Mouse (Mus musculus) liver, embryonic 13.5 days (tissue): ENCODE data around the gene Cpne2. TPM values are rescaled to one million over a fixed set of nuclear protein-coding genes. Genes with fewer than 3 reads are reported as not detected.

Experiments used
- ATAC-seq: fragments of 200-750 bp; cut with Nextera tagmentation; 2 replicates; pipeline ENCODE4 v1.8.0; 2017; ENCODE audit warnings: low read depth, mild to moderate bottlenecking, moderate number of reproducible peaks, moderate library complexity
- DNase-seq: peaks from one replicate; pipeline ENCODE4 v3.0.0; 2022
- H3K27ac ChIP-seq: fragments of 300-500 bp; sonication (generic); 2 replicates; pipeline ENCODE4 v1.5.1; 2015; ENCODE audit warnings: moderate library complexity, mild to moderate bottlenecking, inconsistent platforms
- H3K27me3 ChIP-seq: fragments of 300-500 bp; sonication (generic); 2 replicates; pipeline ENCODE4 v1.6.1; 2015; ENCODE audit warnings: mild to moderate bottlenecking, inconsistent platforms
- H3K36me3 ChIP-seq: fragments of 300-500 bp; sonication (generic); 2 replicates; pipeline ENCODE4 v1.6.1; 2015; ENCODE audit warnings: mild to moderate bottlenecking, inconsistent platforms
- H3K4me1 ChIP-seq: fragments of 300-500 bp; sonication (generic); replicated peaks from 2 replicates; pipeline ENCODE4 v1.6.1; 2015; ENCODE audit warnings: inconsistent platforms
- H3K4me2 ChIP-seq: fragments of 300-500 bp; sonication (generic); 2 replicates; pipeline ENCODE4 v1.6.1; 2015; ENCODE audit warnings: inconsistent platforms, mild to moderate bottlenecking, moderate library complexity
- H3K4me3 ChIP-seq: fragments of 300-500 bp; sonication (generic); replicated peaks from 2 replicates; pipeline ENCODE4 v1.5.1; 2015; ENCODE audit warnings: mild to moderate bottlenecking, inconsistent platforms
- H3K9ac ChIP-seq: fragments of 300-500 bp; sonication (generic); 2 replicates; pipeline ENCODE4 v1.6.1; 2015; ENCODE audit warnings: mild to moderate bottlenecking, inconsistent platforms
- H3K9me3 ChIP-seq: fragments of 300-500 bp; sonication (generic); replicated peaks from 2 replicates; pipeline ENCODE4 v1.6.1; 2016; ENCODE audit warnings: inconsistent platforms
- WGBS: fragments of 180-500 bp; shearing (Covaris S2); methylation state at CpG from one replicate; pipeline ENCODE4 v1.1.7; 2015; ENCODE audit not compliant: insufficient replicate concordance; 5-methylcytosine and 5-hydroxymethylcytosine counted together
- polyA plus RNA-seq: library from polyadenylated mRNA; unstranded; fragments of >200 nt; fragmentation: Nextera tagmentation; extraction: Ambion mirVana; gene quantifications from 2 replicates; pipeline ENCODE4 v1.2.1, GENCODE M21; 2015

Cpne2 gene
- 2.1 and 3.1 TPM in 2 replicates for polyA plus RNA-seq

DNA sequence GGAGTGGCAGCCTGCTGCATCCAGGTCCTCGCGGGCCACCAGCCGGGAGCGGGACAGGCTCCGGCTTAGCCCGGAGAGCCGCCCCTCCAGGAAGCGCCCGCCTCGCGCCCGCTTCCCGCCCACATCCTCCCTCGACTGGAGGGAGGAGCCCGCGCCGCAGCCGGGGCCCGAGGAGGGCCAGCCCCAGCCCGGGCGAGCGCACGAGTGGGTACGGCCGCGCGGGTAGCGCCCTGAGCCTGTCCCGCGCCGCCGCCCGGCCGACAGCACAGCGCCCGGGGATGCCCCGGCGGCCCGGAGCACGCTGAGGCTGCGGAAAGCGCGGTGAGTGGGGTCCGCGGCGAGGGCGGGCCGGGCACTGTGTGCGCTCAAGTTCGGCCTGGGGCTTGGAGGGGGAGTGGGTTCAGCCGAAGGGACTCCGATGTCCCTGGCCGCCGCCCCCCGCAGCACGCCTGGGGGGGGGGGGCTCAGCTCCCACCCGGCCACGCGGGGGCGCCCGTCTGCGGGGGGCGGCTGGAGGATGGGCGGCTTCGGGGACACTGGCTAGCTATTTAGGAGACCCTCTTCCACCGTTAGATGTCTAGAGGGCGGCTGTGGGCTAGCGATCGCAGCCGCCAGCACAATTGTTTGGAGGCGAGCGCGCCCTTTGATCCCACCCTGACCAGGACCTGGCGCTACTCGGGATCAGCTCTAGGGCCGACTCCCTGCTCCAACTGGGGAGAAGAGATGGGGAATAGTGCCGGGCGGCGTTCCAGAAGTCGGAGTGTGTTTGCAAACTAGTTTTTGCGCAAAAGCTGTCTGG, at the start of gene Cpne2:
TSS of gene Cpne2 (plus strand) at position 118 of the 799 bp plus-strand sequence.
- peak; percentile 4 for DNase-seq
- peaks cover 74% of the 10 kb centered on the region for H3K27me3 ChIP-seq
- peak within 1 kb of the TSS; percentile 59 for H3K4me3 ChIP-seq
- H3K27ac ChIP-seq = no peak within 1 kb of the TSS
- WGBS = under 1% methylated on average over 56 of the region's 81 CpGs
- H3K9ac ChIP-seq = peak within 1 kb of the TSS; percentile 45
- H3K9me3 ChIP-seq = no peaks in the 10 kb centered on the region
- peaks cover 7% of the 10 kb centered on the region; the same call in 1 of the 2 replicates for H3K4me1 ChIP-seq
- no peaks in the 10 kb centered on the region for H3K36me3 ChIP-seq
- ATAC-seq = peak; percentile 69
- H3K4me2 ChIP-seq = peak within 1 kb of the TSS; percentile 71

DNA sequence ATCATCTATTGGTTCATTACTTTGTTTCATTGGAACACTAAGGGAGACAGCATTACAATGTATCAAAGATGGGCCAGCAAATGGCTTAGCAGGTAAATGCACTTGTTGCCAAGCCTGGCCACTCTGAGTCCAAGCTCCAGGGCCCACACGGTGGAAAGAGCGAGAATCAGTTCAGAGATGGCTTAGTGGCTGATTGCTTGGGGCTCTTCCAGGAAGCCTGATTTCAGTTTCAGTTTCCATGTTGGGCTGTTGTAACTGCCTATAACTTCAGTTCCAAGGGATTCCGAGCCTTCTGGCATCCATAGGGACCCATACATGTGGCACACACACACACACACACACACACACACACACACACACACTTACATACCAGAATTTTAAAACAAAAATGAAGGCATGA, 47.5 kb upstream of the Cpne2 start:
- H3K4me1 ChIP-seq = peaks cover 9% of the 10 kb centered on the region
- no peak overlapping the region for H3K4me2 ChIP-seq
- 48% methylated on average over 3 of the region's 3 CpGs for whole genome bisulfite sequencing
- no peaks in the 10 kb centered on the region for H3K9me3 ChIP-seq
- H3K36me3 ChIP-seq = no peaks in the 10 kb centered on the region
- no peak overlapping the region for H3K4me3 ChIP-seq
- no peak overlapping the region for H3K27ac ChIP-seq
- DNase-seq (no peak), ATAC-seq (no peak)
- no peak overlapping the region for H3K9ac ChIP-seq
- H3K27me3 ChIP-seq = peaks cover 9% of the 10 kb centered on the region; the same call in 1 of the 2 replicates

DNA sequence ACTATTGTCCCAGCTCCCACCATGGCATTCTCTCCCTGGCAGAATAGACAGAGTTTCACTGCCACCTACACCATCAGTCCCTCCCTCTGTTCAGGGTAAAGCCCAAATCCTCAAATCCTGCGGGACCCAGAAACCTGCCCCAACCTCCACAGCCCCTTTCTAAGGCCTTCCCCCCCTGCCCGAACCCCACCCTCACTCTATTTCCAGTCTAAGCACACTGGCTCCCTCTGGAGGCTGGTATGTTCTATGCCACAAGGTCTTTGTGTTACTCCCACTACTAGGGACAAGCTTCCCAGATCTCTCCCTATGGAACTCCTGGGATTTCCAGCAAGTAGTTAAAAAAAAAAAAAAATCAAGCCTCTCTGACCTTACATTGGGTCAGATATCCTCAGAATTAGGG, 46.9 kb upstream of the Cpne2 start:
- no peak for ATAC-seq

DNA sequence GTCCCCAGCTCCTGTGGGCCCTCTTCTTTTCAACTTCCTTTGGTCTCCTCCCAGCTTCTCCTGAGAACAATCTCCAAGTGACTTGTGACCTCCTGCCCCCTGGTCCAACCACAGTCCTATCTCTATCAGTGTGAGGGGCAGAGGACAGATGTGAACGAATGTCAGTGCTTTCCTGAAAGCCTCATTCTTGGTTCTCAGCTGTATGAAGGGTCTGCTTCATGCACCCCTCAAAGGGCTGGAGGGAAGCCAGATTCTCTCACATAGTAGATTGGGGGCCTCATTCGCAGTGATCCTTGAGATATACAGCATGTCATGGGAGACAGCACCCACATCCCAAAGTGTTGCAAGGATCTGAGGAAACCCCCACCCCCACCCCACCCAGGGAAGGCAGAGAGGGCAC, 44.8 kb upstream of the Cpne2 start:
- Histone ChIP-seq H3K4me2 (no peak overlapping the region), H3K4me3 (no peak overlapping the region), H3K9ac (no peak overlapping the region), H3K4me1 (peaks cover 15% of the 10 kb centered on the region), H3K27ac (no peak overlapping the region), H3K27me3 (0 out of 2 replicates have a peak, but pooled peaks cover 5% of the 10 kb centered on the region), H3K36me3 (no peaks in the 10 kb centered on the region), H3K9me3 (no peaks in the 10 kb centered on the region)
- 37% methylated on average over 2 of the region's 2 CpGs for WGBS
- ATAC-seq = no peak
- no peak for DNase-seq

More for the DNA sequence above, 46.9 kb upstream of the Cpne2 start:
- Histone ChIP-seq H3K36me3 (no peaks in the 10 kb centered on the region), H3K4me3 (no peak overlapping the region), H3K27me3 (peaks cover 9% of the 10 kb centered on the region; the same call in 1 of the 2 replicates), H3K4me1 (peaks cover 10% of the 10 kb centered on the region), H3K4me2 (no peak overlapping the region), H3K9ac (no peak overlapping the region), H3K27ac (no peak overlapping the region), H3K9me3 (no peaks in the 10 kb centered on the region)
- WGBS = 11% methylated on average over 2 of the region's 2 CpGs
- DNase-seq = no peak

DNA sequence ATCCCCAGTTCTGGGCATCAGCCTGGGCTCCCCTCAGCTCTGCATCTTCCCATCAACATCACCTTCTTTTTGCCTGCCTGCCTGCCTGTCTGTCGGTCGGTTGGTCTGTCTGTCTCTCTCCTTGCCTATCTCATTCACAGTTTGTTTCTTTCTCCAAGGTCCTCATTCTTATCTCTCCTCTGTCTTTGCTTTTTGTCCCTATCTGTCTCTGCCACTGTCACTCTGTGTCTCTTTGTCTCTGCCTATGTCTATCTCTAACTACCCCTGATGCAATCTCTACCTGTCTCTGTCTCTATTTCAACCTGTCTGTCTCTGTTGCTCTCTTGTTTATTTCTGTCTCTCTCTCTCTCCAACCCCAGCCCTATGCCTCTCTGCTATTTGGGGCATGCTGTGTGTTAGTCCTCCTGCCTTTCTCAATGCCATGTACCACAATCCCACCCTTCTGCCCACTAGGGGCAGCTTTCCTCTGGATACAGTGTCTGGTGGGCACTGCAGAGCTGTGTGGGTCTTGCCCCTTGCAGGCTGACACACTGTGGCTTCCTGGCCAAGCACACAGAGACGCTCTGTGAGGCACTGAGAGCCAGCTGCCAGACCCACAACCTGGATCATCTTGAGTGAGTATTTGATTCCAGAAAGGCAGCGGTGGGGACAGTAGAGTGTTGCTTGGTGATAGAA, 42.8 kb upstream of the Cpne2 start:
- Histone ChIP-seq H3K4me2 (no peak overlapping the region), H3K27ac (no peak overlapping the region), H3K4me3 (no peak overlapping the region), H3K4me1 (peaks cover 15% of the 10 kb centered on the region), H3K9me3 (no peaks in the 10 kb centered on the region), H3K27me3 (0 out of 2 replicates have a peak, but pooled peaks cover 2% of the 10 kb centered on the region), H3K36me3 (no peaks in the 10 kb centered on the region), H3K9ac (no peak overlapping the region)
- peak; percentile 25 for ATAC-seq
- 33% methylated on average over 4 of the region's 4 CpGs for WGBS
- DNase-seq = no peak

DNA sequence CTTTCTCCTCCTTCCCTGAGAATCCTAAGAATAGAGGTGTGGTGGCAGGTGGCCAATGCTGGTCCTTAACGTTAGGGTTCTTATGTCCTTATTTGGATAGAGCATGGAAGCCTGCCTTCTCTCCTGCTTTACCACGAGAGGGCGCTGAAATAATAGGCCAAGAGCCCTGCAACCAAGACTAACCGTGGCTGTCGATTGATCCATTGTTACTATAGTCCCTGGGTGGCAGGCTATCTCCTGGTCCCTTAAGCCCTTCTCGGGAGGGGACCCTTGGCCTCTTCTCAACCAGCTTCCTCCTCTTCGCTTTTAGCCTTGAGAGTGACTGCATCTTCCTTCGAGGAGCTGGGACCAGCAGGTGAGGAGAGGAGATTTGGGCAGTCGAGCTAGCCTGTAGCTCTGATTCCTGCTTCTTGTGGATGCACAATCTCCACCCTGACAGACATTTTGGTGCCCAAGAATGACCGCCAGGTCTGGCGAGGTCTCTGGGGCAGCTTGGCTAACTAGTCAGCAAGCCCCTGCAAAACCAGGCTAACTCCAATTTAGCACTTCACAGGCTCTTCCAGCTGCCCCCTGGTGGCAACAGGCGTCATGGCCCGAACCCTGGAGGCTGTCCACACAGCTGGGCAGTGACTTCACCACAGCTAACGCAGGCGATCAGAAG, 40.6 kb upstream of the Cpne2 start:
- no peaks in the 10 kb centered on the region for H3K27me3 ChIP-seq
- H3K4me2 ChIP-seq = peak overlapping the region; percentile 48
- H3K27ac ChIP-seq = no peak overlapping the region
- 4% methylated on average over 15 of the region's 15 CpGs for WGBS
- DNase-seq (peak; percentile 48), ATAC-seq (peak; percentile 53; the same call in 1 of the 2 replicates)
- H3K4me3 ChIP-seq = no peak overlapping the region
- H3K9me3 ChIP-seq = no peaks in the 10 kb centered on the region
- H3K9ac ChIP-seq = no peak overlapping the region
- H3K36me3 ChIP-seq = no peaks in the 10 kb centered on the region
- H3K4me1 ChIP-seq = peaks cover 15% of the 10 kb centered on the region

DNA sequence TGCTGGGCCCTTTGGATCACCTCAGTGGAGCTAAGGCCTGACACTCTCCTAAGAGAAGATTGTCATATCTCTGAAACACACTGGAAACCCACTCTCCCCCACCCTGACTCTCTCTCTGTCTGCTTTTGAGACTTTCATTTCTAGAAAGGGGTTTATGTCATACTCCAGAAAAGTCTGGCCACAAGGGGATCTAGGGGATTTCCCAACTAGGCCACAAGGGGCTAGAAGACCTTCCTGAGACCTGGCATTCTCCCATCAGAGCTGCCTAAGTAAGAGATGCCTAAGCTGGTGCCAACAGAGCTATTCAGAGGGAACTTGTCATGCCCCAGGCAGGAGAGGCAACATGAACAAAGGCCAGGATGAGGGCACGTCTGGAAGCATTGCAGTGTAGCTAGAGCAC, 39.5 kb upstream of the Cpne2 start:
- no peak overlapping the region for H3K4me2 ChIP-seq
- WGBS = 35% methylated on average over 1 of the region's 1 CpGs
- no peaks in the 10 kb centered on the region for H3K27me3 ChIP-seq
- ATAC-seq = no peak
- no peak for DNase-seq
- no peak overlapping the region for H3K4me3 ChIP-seq
- H3K4me1 ChIP-seq = peaks cover 15% of the 10 kb centered on the region
- no peak overlapping the region for H3K9ac ChIP-seq
- no peak overlapping the region for H3K27ac ChIP-seq
- H3K36me3 ChIP-seq = no peaks in the 10 kb centered on the region
- no peaks in the 10 kb centered on the region for H3K9me3 ChIP-seq

DNA sequence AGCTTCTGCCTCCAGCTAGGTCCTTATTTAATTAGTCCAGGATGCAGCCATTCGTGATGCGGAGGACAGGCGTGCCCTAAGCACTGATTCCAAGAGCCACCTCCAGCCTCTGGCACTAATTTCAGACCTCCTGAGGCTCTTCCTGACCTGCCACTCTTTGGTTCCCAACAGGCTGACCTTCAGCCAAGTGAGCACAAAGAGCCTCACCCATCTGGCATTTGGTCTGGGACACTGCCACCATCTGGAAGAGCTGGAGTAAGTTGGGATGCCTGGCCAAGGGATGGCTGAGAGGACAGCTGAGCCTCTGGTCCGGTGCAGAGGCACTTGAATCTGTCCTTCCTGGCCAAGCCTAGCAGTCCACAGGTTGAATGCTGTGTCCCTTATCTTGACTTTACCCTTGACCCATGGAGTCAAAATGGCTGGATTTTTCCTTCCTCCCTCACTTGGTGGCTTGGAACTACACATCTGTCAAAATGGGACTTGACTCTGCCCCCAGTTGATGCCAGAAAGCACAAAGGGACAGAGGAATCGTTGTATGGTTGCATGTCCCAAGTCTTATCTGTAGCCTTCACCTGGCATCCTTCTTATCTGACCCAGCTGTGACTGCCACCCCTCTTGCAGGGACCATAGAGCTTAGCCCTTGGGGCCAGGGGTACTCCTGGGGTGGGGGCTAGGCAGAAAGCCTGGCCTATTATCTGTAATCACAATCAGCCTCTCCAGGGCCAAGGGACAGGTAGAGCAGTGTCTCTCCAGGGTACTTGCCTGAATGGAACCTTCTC, 17.2 kb upstream of the Cpne2 start:
- H3K4me3 ChIP-seq = no peak overlapping the region
- H3K9me3 ChIP-seq = no peaks in the 10 kb centered on the region
- peak; percentile 65; the same call in 1 of the 2 replicates for ATAC-seq
- H3K36me3 ChIP-seq = no peaks in the 10 kb centered on the region
- WGBS = 45% methylated on average over 5 of the region's 5 CpGs
- no peak overlapping the region for H3K27ac ChIP-seq
- peaks cover 25% of the 10 kb centered on the region for H3K27me3 ChIP-seq
- DNase-seq = peak; percentile 9
- no peak overlapping the region for H3K4me2 ChIP-seq
- H3K9ac ChIP-seq = no peak overlapping the region
- H3K4me1 ChIP-seq = peaks cover 10% of the 10 kb centered on the region

DNA sequence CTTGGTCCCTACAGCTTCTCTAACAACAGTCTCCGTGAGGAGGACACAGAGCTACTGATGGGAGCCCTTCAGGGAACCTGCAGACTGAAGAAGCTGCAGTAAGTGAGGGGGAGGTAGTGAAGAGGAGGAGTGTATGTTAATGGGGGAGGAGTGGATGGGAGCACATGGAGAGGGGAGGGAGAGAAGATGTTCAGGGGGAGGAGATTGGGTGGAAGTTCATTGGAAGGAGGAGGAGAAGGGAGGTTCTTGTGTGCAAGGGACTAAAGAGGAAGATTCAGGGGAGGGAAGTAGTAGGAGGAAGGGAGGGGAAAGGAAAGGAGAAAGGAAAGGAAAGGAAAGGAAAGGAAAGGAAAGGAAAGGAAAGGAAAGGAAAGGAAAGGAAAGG, 16.6 kb upstream of the Cpne2 start:
- 5% methylated on average over 1 of the region's 1 CpGs for WGBS
- ATAC-seq = no peak
- Histone ChIP-seq H3K4me3 (no peak overlapping the region), H3K4me2 (no peak overlapping the region), H3K9me3 (no peaks in the 10 kb centered on the region), H3K9ac (no peak overlapping the region), H3K27ac (no peak overlapping the region), H3K27me3 (peaks cover 25% of the 10 kb centered on the region), H3K4me1 (peaks cover 10% of the 10 kb centered on the region), H3K36me3 (no peaks in the 10 kb centered on the region)
- no peak for DNase-seq

DNA sequence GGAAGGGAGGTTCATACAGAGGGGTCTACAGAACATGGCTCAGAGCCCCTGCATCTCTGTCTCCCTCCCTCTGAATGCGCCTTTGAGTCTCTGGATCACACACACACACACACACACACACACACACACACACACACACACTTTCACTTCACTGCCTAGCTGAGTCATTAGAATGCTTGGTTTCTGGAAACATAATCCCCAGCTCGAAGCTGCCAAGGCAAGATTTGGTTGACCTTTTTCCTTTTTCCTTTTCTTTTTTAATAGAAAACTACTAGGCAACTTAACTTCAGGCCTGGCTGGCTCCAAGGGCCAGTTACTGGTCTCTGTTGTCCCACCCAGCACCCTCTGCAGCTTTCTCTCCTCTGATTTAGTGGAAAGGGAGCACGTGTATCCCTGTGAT, 16.0 kb upstream of the Cpne2 start:
- Histone ChIP-seq H3K4me1 (peaks cover 10% of the 10 kb centered on the region), H3K4me2 (no peak overlapping the region), H3K36me3 (no peaks in the 10 kb centered on the region), H3K27ac (no peak overlapping the region), H3K27me3 (peaks cover 26% of the 10 kb centered on the region), H3K9me3 (no peaks in the 10 kb centered on the region), H3K9ac (no peak overlapping the region), H3K4me3 (no peak overlapping the region)
- DNase-seq (no peak), ATAC-seq (no peak)
- WGBS = 52% methylated on average over 3 of the region's 3 CpGs

DNA sequence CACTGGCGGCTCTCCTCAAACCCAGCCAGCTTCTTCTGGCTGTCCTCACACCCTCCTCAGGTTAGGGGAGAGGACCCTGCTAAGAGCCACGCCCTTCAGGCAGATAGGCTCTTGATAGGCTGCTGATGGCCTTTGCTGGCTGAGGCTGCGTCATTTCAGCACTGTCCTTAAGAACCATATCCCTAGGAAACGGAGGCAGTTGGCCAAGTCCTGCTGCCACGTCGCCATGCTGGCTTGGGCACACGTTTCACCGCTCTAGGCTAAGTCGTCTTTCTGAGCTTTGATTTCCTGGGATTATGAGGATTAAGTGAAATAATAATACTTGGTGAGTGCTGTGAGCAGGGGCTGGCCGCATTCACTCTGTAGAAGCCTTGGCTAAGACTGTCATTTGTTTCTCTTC, 14.5 kb upstream of the Cpne2 start:
- Histone ChIP-seq H3K9ac (no peak overlapping the region), H3K27ac (no peak overlapping the region), H3K36me3 (no peaks in the 10 kb centered on the region), H3K9me3 (no peaks in the 10 kb centered on the region), H3K27me3 (peaks cover 36% of the 10 kb centered on the region), H3K4me2 (no peak overlapping the region), H3K4me1 (peaks cover 10% of the 10 kb centered on the region), H3K4me3 (no peak overlapping the region)
- ATAC-seq = no peak
- no peak for DNase-seq
- WGBS = 56% methylated on average over 10 of the region's 10 CpGs
